Mouse (Mus musculus) layer of hippocampus, adult 11-12 months (tissue): ENCODE results near the gene Gm11939.
"Not testable (repeated sequence)": the region's sequence is repeated elsewhere in the genome, so short reads cannot be mapped to it uniquely, and the experiment has no call there.

Source experiments
- DNase-seq: peaks from one replicate; pipeline ENCODE4 v3.0.0; 2022; ENCODE audit warnings: low spot score

Gm11939 gene

DNA sequence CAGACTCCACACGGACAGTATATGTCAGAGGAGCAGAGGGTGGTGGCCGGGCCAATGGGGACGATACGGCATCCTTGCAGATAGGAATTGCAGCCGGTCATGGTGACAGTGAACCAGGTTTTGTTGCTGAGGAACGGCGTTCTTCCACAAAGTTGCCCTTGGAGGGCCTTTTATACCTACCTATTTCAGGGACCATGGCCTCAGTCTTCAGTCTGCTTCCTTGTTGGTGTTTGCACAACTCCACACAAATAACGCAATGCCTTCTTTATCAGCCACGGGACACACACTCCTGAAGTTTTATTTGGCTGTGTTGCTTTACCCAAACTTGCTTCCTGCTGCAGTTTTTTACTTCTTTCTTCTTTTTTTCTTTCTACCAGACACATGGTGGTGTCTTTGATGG, at the start of gene Gm11939:
Gm11939 (minus strand) TSS at position 101 of the 400 bp plus-strand sequence.
- no peak for DNase-seq

- not testable (repeated sequence) for DNase-seq
Measured at GRCm38 (mm10) chr11:99603208-99603607, 43.9 kb upstream of the Gm11939 start, which contains the start of gene Gm11938. Gene Gm11938, minus strand, starts transcription at chr11:99603308.

GRCm38 (mm10) chr11:99597742-99598141, 38.5 kb upstream of the Gm11939 start, which contains the start of gene Krtap9-3:
Gene Krtap9-3, minus strand, starts transcription at chr11:99598105.
- DNase-seq: not testable (repeated sequence)

DNA sequence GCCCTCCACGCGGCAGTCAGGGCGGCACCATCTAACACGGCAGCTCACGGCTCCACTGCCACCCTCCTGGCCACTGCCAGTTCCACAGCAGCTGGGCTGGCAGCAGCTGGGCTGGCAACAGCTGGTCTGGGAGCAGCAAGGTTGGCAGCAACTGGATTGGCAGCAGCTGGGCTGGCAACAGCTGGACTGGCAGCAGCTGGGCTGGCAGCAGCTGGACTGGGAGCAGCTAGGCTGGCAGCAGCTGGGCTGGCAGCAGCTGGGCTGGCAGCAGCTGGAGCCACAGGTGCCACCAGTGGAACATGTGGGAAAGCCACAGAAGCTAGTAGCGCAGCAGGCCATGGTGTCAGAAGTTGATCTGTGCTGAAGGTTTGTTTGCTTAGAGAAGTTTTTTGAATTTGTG, 31.7 kb upstream of the Gm11939 start, which contains the start of gene Krtap1-3:
Krtap1-3 (minus strand) TSS at position 359 of the 400 bp plus-strand sequence.
- DNase-seq: no peak

GRCm38 (mm10) chr11:99585096-99585495, 25.8 kb upstream of the Gm11939 start:
- DNase-seq: peak; percentile 30

- DNase-seq: no peak
Measured at GRCm38 (mm10) chr11:99583245-99583704, 24.0 kb upstream of the Gm11939 start, which contains the start of gene Krtap1-4. Gene Krtap1-4, minus strand, starts transcription at chr11:99583654.

DNA sequence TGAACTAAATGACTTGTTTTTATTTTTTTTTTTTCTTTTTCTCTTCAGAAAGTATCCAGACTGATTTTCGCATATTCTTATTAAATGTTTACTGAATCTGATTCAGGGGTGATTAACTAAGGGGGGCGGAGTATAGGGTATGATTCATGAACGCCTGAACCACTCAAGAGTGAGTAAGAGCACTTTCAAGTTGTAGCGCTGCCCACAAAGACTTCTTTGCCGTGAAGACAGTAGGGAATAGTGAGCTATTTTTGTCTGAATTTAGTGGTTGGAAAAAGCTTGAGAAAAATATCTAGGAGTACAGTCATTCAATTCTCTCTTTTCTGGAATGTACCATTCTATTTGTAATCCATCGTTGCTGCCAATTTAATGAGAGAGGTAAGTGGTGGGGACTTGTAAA, 22.3 kb upstream of the Gm11939 start:
- no peak for DNase-seq

DNA sequence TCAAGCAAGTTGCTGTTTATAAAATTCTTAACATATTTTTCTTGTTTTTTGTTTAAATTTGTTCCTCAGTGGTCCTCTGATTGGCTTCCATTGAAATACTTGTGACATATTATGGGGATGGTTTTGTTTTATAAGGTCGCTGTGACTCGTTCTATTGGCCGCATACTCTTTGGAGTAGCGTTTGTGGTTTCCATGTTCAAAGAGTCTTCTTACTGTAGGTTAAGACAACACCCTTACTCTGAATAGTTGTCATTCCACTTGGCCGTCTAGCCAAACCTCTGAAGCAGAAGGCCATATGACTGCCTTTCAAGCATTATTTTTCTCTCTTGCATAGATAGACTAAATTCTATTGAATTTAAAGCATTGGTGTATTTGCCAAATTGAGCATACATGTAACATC, 21.8 kb upstream of the Gm11939 start:
- DNase-seq: no peak

DNA sequence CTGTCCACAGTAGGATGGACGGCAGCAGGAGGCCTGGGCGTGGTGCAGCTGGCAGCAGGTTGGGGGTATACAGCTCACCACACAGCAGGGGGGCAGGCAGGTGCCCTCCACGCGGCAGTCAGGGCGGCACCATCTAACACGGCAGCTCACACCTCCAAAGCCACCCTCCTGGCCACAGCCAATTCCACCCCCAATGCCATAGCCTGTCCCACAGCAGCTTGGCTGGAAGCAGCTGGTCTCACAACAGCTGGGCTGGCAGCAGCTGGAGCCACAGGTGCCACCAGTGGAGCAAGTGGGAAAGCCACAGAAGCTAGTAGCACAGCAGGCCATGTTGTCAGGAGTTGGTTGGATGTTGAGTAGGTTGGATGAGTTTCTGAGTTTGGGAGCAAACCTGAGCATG, 21.4 kb upstream of the Gm11939 start, which contains the start of gene Krtap1-5:
Krtap1-5 (minus strand) TSS at position 381 of the 400 bp plus-strand sequence.
- no peak for DNase-seq

DNA sequence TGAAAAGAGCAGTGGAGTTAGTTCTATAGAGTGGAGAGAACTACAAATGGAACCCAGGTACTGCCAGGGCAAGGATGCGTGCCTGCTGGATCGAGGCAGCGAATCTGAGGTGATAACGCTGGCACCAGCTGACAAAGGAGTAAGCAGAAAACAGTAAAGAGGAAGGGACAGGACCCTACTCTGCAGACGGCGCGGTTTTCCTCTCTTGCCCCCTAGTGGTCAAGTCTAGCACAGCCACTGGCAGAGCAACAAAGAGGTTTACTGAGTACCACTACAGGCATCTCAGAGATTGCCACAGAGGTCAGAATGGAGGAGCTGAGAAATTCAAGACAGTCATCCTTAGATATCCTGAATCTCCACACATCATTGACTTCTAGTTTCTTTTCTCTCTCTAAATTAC, 14.8 kb upstream of the Gm11939 start:
- peak; percentile 67 for DNase-seq

DNA sequence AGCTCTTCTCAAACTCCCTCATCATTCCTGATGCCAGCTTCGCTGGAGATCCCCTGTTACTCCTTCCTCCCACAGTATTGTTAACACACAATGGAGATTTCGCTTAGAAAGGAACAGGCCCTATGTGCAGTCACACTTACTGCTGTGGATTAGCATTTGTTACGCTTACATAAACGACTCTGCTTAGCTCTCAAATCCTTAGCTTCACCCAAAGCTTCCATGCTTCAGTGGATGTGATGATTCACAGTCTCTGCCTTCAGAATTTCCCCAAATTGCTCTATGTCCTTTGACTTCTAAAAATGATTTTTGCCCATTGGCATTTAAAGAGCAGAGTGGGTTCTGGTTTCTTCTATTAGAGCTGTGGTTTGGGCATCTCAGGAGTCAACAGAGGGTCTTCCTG, 13.9 kb upstream of the Gm11939 start:
- DNase-seq: no peak

GRCm38 (mm10) chr11:99566530-99566929, 7.3 kb upstream of the Gm11939 start, which contains the start of gene Krtap3-1:
Gene Krtap3-1, minus strand, starts transcription at chr11:99566630.
- no peak for DNase-seq

- DNase-seq: no peak
Measured at GRCm38 (mm10) chr11:99562580-99562979, 3.3 kb upstream of the Gm11939 start.

DNA sequence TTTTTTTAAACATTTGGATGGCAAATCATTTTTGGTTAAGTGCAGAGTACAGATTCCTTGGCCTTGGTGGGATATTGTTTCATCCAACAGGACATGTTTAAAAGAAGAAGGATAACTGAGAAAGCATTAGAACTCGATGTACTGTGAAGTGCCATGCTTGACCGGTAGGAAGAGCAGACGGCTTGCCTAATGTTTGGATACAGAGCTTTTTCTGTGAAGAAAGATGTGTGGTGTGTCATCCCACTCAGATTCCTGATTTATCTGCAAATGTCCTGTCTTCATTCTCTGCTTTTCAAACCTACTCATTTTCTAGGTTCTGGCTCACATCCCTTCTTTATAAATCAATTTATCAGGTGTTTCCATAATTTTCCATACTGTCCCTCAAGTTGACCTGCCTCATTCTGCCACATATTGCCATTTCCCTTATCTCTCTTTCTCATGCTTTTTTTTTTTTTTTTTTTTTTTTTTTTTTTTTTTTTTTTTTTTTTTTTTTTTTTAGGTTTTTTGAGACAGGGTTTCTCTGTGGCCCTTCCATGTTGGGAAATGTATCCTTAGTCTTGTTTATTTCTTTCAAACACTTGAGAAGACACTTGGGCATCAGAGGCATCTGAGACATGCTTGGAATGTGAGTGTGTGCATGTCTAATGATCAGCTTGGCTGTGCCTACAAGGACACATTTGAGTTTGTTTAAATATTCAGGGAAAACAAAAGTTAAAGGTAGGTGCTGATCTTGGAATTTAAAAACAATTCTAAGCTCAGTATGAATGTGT, 1.1 kb downstream of the Gm11939 start:
- DNase-seq: no peak

DNA sequence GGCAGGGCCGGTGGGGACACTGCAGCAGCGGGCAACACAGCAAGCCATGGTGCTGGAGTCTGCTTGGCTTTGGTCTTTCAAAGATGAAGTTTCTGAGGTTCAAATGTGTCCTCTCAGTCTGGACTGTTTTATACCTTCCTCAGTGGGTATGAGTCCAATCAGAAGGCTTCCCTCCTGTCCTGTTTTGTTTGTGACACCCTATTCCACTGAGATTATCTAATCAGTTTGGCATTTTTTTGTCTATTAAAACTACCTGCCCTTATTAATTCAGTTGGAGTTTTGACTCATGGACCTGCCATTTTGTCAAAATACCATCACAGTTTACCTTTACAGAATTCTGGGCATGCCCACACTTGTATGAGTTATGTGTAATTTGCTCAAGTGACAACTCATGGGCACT, 2.5 kb downstream of the Gm11939 start, which contains the start of gene Krtap3-2:
Krtap3-2 (minus strand) TSS at position 101 of the 400 bp plus-strand sequence.
- DNase-seq: no peak

DNA sequence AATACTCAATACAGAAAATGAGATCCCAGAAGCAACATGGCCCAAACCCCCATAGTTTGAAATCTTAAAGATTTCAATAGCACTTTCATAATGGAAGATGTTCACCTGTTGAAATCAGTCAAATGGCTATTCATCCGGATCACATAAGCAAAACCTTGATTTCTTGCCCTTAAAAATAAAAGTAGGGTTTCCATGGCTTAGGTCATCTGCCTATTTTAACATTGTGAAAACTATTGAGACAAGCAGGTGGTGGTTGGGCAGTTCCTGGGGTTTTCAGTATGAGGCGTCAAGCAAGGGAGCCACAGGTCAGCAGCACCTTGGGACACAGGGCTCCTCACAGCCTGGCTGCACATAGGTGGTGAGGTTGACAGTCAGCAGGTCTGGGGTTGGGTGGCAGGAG, 3.1 kb downstream of the Gm11939 start:
- DNase-seq: no peak

GRCm38 (mm10) chr11:99550765-99551164, 8.5 kb downstream of the Gm11939 start, which contains the start of gene Krtap3-3:
Gene Krtap3-3, minus strand, starts transcription at chr11:99550865.
- no peak for DNase-seq

- no peak for DNase-seq
Measured at GRCm38 (mm10) chr11:99547892-99548291, 11.4 kb downstream of the Gm11939 start.

GRCm38 (mm10) chr11:99539721-99540120, 19.5 kb downstream of the Gm11939 start:
- peak; percentile 67 for DNase-seq

DNA sequence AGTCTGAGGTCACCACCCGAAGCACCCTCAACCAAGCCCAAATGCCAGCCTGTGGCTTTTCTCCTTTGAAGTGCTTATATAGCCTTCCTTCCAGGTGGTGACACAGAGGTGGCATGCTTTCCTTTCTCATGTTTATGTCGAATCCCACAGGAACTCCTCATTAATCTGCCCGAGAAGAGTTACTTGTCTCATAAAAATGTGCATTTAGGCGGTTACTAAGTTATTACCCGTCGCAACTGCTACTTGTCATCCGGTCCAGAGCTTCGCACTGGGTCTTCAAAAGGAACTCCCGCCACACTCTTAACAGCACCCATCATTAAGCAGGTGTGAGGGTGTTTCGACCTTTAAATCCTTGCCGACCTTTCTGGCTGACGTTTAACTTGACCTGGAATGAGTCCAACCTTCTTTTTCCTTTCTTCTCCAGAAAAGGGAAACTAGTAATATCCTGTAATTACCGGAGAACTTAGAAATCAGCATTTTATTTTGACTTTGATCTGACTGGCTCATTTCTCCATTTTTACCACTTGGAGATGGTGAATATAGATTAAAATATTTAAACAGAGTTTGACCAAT, 37.9 kb downstream of the Gm11939 start, which contains the start of gene Krt39:
Krt39 (minus strand) TSS at position 51 of the 573 bp plus-strand sequence.
- no peak for DNase-seq

GRCm38 (mm10) chr11:99514098-99514497, 45.2 kb downstream of the Gm11939 start:
- DNase-seq: no peak
